Mouse (Mus musculus): ENCODE results near the gene Mdga1. TPM values are rescaled to one million over a fixed set of nuclear protein-coding genes. Genes with fewer than 3 reads are reported as not detected.

The Mdga1 gene
- polyA plus RNA-seq, 1 experiment from 2014 or later: 5.8 TPM

GRCm38 (mm10) chr17:29849436-29849797, 120.5 kb downstream of the Mdga1 start:
- Histone ChIP-seq H3K4me3 (no peak overlapping the region), H3K9ac (no peak overlapping the region), H3K4me1 (0 out of 2 replicates have a peak, but pooled peaks cover 3% of the 10 kb centered on the region), H3K36me3 (peaks cover 4% of the 10 kb centered on the region; the same call in 1 of the 2 replicates), H3K27ac (no peak overlapping the region), H3K4me2 (no peak overlapping the region), H3K27me3 (no peaks in the 10 kb centered on the region), H3K9me3 (no peaks in the 10 kb centered on the region)
- 85% methylated on average over 13 of the region's 13 CpGs for WGBS
- ATAC-seq (ENCODE audit: insufficient number of reproducible peaks, low FRiP score, low TSS enrichment, low read depth): no peak

- H3K27me3 ChIP-seq: no peaks in the 10 kb centered on the region
- ATAC-seq (ENCODE audit: insufficient number of reproducible peaks, low FRiP score, low TSS enrichment, low read depth): no peak
- 0 out of 2 replicates have a peak, but pooled peaks cover 3% of the 10 kb centered on the region for H3K4me1 ChIP-seq
- H3K9ac ChIP-seq: no peak overlapping the region
- no peaks in the 10 kb centered on the region for H3K9me3 ChIP-seq
- peaks cover 4% of the 10 kb centered on the region; the same call in 1 of the 2 replicates for H3K36me3 ChIP-seq
- H3K4me2 ChIP-seq: no peak overlapping the region
- H3K27ac ChIP-seq: no peak overlapping the region
- H3K4me3 ChIP-seq: no peak overlapping the region
- 36% methylated on average over 17 of the region's 17 CpGs for WGBS
Measured at GRCm38 (mm10) chr17:29848793-29849435, 121.0 kb downstream of the Mdga1 start.

GRCm38 (mm10) chr17:29847291-29847690, 122.6 kb downstream of the Mdga1 start:
- Histone ChIP-seq H3K9ac (no peak overlapping the region), H3K4me2 (no peak overlapping the region), H3K27ac (no peak overlapping the region), H3K36me3 (peaks cover 4% of the 10 kb centered on the region; the same call in 1 of the 2 replicates), H3K4me1 (peaks cover 8% of the 10 kb centered on the region), H3K9me3 (no peaks in the 10 kb centered on the region), H3K27me3 (0 out of 2 replicates have a peak, but pooled peaks cover 3% of the 10 kb centered on the region), H3K4me3 (no peak overlapping the region)
- WGBS: 52% methylated on average over 8 of the region's 8 CpGs
- ATAC-seq (ENCODE audit: insufficient number of reproducible peaks, low FRiP score, low TSS enrichment, low read depth): no peak

- H3K4me1 ChIP-seq: peaks cover 18% of the 10 kb centered on the region
- WGBS: 73% methylated on average over 15 of the region's 15 CpGs
- no peak overlapping the region for H3K4me2 ChIP-seq
- H3K9ac ChIP-seq: no peak overlapping the region
- H3K27me3 ChIP-seq: 0 out of 2 replicates have a peak, but pooled peaks cover 3% of the 10 kb centered on the region
- H3K27ac ChIP-seq: no peak overlapping the region
- H3K36me3 ChIP-seq: peaks cover 4% of the 10 kb centered on the region; the same call in 1 of the 2 replicates
- no peak overlapping the region for H3K4me3 ChIP-seq
- H3K9me3 ChIP-seq: no peaks in the 10 kb centered on the region
- no peak for ATAC-seq (ENCODE audit: insufficient number of reproducible peaks, low FRiP score, low TSS enrichment, low read depth)
Measured at GRCm38 (mm10) chr17:29846284-29846683, 123.6 kb downstream of the Mdga1 start.

- H3K36me3 ChIP-seq: no peaks in the 10 kb centered on the region
- no peak overlapping the region for H3K27ac ChIP-seq
- H3K27me3 ChIP-seq: 0 out of 2 replicates have a peak, but pooled peaks cover 3% of the 10 kb centered on the region
- H3K4me1 ChIP-seq: peaks cover 19% of the 10 kb centered on the region
- H3K9me3 ChIP-seq: no peaks in the 10 kb centered on the region
- H3K4me2 ChIP-seq: no peak overlapping the region
- no peak overlapping the region for H3K9ac ChIP-seq
- no peak overlapping the region for H3K4me3 ChIP-seq
- no peak for ATAC-seq (ENCODE audit: insufficient number of reproducible peaks, low FRiP score, low TSS enrichment, low read depth)
- 87% methylated on average over 6 of the region's 6 CpGs for whole genome bisulfite sequencing
Measured at GRCm38 (mm10) chr17:29844949-29845348, 124.9 kb downstream of the Mdga1 start.

GRCm38 (mm10) chr17:29843419-29844162, 126.3 kb downstream of the Mdga1 start:
- 0 out of 2 replicates have a peak, but pooled peaks cover 3% of the 10 kb centered on the region for H3K27me3 ChIP-seq
- no peak overlapping the region for H3K27ac ChIP-seq
- no peaks in the 10 kb centered on the region for H3K9me3 ChIP-seq
- peaks cover 16% of the 10 kb centered on the region for H3K4me1 ChIP-seq
- H3K36me3 ChIP-seq: no peaks in the 10 kb centered on the region
- no peak overlapping the region for H3K4me2 ChIP-seq
- ATAC-seq (ENCODE audit: insufficient number of reproducible peaks, low FRiP score, low TSS enrichment, low read depth): no peak
- 87% methylated on average over 7 of the region's 7 CpGs for WGBS
- no peak overlapping the region for H3K4me3 ChIP-seq
- H3K9ac ChIP-seq: no peak overlapping the region

- Histone ChIP-seq H3K4me3 (peak overlapping the region; percentile 43), H3K4me2 (peak overlapping the region; percentile 87), H3K4me1 (peaks cover 22% of the 10 kb centered on the region), H3K27me3 (0 out of 2 replicates have a peak, but pooled peaks cover 3% of the 10 kb centered on the region), H3K9ac (peak overlapping the region; percentile 21; the same call in 1 of the 2 replicates), H3K27ac (no peak overlapping the region), H3K9me3 (no peaks in the 10 kb centered on the region), H3K36me3 (no peaks in the 10 kb centered on the region)
- ATAC-seq (ENCODE audit: insufficient number of reproducible peaks, low FRiP score, low TSS enrichment, low read depth): peak; percentile 62
- WGBS: 8% methylated on average over 45 of the region's 46 CpGs
Measured at GRCm38 (mm10) chr17:29841781-29842690, 127.9 kb downstream of the Mdga1 start.

GRCm38 (mm10) chr17:29838029-29838428, 131.9 kb downstream of the Mdga1 start:
- H3K9ac ChIP-seq: no peak overlapping the region
- 0 out of 2 replicates have a peak, but pooled peaks cover 3% of the 10 kb centered on the region for H3K27me3 ChIP-seq
- H3K9me3 ChIP-seq: no peaks in the 10 kb centered on the region
- peaks cover 22% of the 10 kb centered on the region for H3K4me1 ChIP-seq
- 17% methylated on average over 3 of the region's 3 CpGs for WGBS
- H3K4me3 ChIP-seq: no peak overlapping the region
- H3K4me2 ChIP-seq: no peak overlapping the region
- H3K27ac ChIP-seq: no peak overlapping the region
- H3K36me3 ChIP-seq: no peaks in the 10 kb centered on the region
- no peak for ATAC-seq (ENCODE audit: insufficient number of reproducible peaks, low FRiP score, low TSS enrichment, low read depth)

GRCm38 (mm10) chr17:29837441-29837840, 132.4 kb downstream of the Mdga1 start:
- Histone ChIP-seq H3K4me3 (no peak overlapping the region), H3K4me2 (no peak overlapping the region), H3K36me3 (no peaks in the 10 kb centered on the region), H3K27me3 (no peaks in the 10 kb centered on the region), H3K27ac (no peak overlapping the region), H3K4me1 (peaks cover 18% of the 10 kb centered on the region), H3K9me3 (no peaks in the 10 kb centered on the region), H3K9ac (no peak overlapping the region)
- 57% methylated on average over 8 of the region's 8 CpGs for WGBS
- ATAC-seq (ENCODE audit: insufficient number of reproducible peaks, low FRiP score, low TSS enrichment, low read depth): no peak

- Histone ChIP-seq H3K4me2 (no peak overlapping the region), H3K9ac (no peak overlapping the region), H3K4me3 (no peak overlapping the region), H3K4me1 (peaks cover 6% of the 10 kb centered on the region), H3K9me3 (no peaks in the 10 kb centered on the region), H3K36me3 (no peaks in the 10 kb centered on the region), H3K27ac (no peak overlapping the region), H3K27me3 (no peaks in the 10 kb centered on the region)
- no peak for ATAC-seq (ENCODE audit: insufficient number of reproducible peaks, low FRiP score, low TSS enrichment, low read depth)
- WGBS: 75% methylated on average over 7 of the region's 7 CpGs
Measured at GRCm38 (mm10) chr17:29834768-29835167, 135.1 kb downstream of the Mdga1 start.

- Histone ChIP-seq H3K9me3 (no peaks in the 10 kb centered on the region), H3K4me1 (peaks cover 6% of the 10 kb centered on the region), H3K27ac (no peak overlapping the region), H3K9ac (no peak overlapping the region), H3K27me3 (no peaks in the 10 kb centered on the region), H3K36me3 (no peaks in the 10 kb centered on the region), H3K4me3 (no peak overlapping the region), H3K4me2 (no peak overlapping the region)
- ATAC-seq (ENCODE audit: insufficient number of reproducible peaks, low FRiP score, low TSS enrichment, low read depth): no peak
- 83% methylated on average over 9 of the region's 9 CpGs for WGBS
Measured at GRCm38 (mm10) chr17:29834333-29834732, 135.6 kb downstream of the Mdga1 start.
